Mouse (Mus musculus) limb, embryonic 14.5 days (tissue): ENCODE data around the gene Ugt2b34. TPM values are rescaled to one million over a fixed set of nuclear protein-coding genes. Genes with fewer than 3 reads are reported as not detected.
"Not testable (repeated sequence)": the region's sequence is repeated elsewhere in the genome, so short reads cannot be mapped to it uniquely, and the experiment has no call there.

ENCODE experiments used
- ATAC-seq: fragments of 200-750 bp; cut with Nextera tagmentation; 2 replicates; pipeline ENCODE4 v1.8.0; 2017; ENCODE audit warnings: low read depth, moderate number of reproducible peaks, moderate TSS enrichment; ENCODE audit not compliant: low FRiP score
- DNase-seq: peaks from one replicate; pipeline ENCODE4 v3.0.0-alpha.2; 2015; ENCODE audit warnings: low spot score
- H3K27ac ChIP-seq: fragments of 300-500 bp; sonication (generic); replicated peaks from 2 replicates; pipeline ENCODE4 v1.5.1; 2014; ENCODE audit warnings: low read depth, mild to moderate bottlenecking, low read length, moderate library complexity, mixed read lengths
- H3K27me3 ChIP-seq: fragments of 300-500 bp; sonication (generic); 2 replicates; pipeline ENCODE4 v1.6.1; 2014; ENCODE audit warnings: low read length, mixed read lengths; ENCODE audit not compliant: control insufficient read depth, insufficient read depth
- H3K36me3 ChIP-seq: fragments of 300-500 bp; sonication (generic); 2 replicates; pipeline ENCODE4 v1.6.1; 2014; ENCODE audit warnings: mild to moderate bottlenecking, low read length, moderate library complexity, mixed read lengths; ENCODE audit not compliant: control insufficient read depth, insufficient read depth
- H3K4me1 ChIP-seq: fragments of 300-500 bp; sonication (generic); 2 replicates; pipeline ENCODE4 v1.6.1; 2014; ENCODE audit warnings: antibody characterized with exemption, low read length, mixed read lengths; ENCODE audit not compliant: control insufficient read depth, insufficient read depth
- H3K4me2 ChIP-seq: fragments of 300-500 bp; sonication (generic); replicated peaks from 2 replicates; pipeline ENCODE4 v1.6.1; 2014; ENCODE audit warnings: low read depth, mild to moderate bottlenecking, low read length, moderate library complexity; ENCODE audit not compliant: severe bottlenecking
- H3K4me3 ChIP-seq: fragments of 300-500 bp; sonication (generic); replicated peaks from 2 replicates; pipeline ENCODE4 v1.5.1; 2014; ENCODE audit warnings: low read length
- H3K9ac ChIP-seq: fragments of 300-500 bp; sonication (generic); 2 replicates; pipeline ENCODE4 v1.6.1; 2014; ENCODE audit warnings: mild to moderate bottlenecking, low read depth, low read length, moderate library complexity; ENCODE audit not compliant: severe bottlenecking
- H3K9me3 ChIP-seq: fragments of 300-500 bp; sonication (generic); 2 replicates; pipeline ENCODE4 v1.6.1; 2016; ENCODE audit warnings: low read length; ENCODE audit not compliant: control insufficient read depth
- POLR2A ChIP-seq: fragments of 200-500 bp; IDR thresholded peaks from 2 replicates; pipeline ENCODE4 v1.8.0; 2012; ENCODE audit warnings: inconsistent platforms, mild to moderate bottlenecking, moderate library complexity, borderline replicate concordance; ENCODE audit not compliant: insufficient read depth, insufficient read length; ENCODE audit errors: extremely low read depth
- WGBS: fragments of 180-500 bp; shearing (Covaris S2); extraction: QIAGEN DNeasy Blood & Tissue Kit; methylation state at CpG from one replicate; pipeline ENCODE4 v1.1.7; 2014; 5-methylcytosine and 5-hydroxymethylcytosine counted together
- polyA plus RNA-seq, 2 experiments: library from polyadenylated mRNA; depleted of rRNA in 1 of 2; stranded (reverse) in 1 of 2; unstranded in 1 of 2; fragments of >200 nt; fragmentation: Nextera tagmentation in 1 of 2; extraction: Ambion mirVana in 1 of 2; gene quantifications; 2 replicates each; pipeline versions ENCODE4 v1.2.1 to v1.2.3; 2012 to 2014

The Ugt2b34 gene
- polyA plus RNA-seq, 2 experiments: 0.05 TPM; not detected in 1

DNA sequence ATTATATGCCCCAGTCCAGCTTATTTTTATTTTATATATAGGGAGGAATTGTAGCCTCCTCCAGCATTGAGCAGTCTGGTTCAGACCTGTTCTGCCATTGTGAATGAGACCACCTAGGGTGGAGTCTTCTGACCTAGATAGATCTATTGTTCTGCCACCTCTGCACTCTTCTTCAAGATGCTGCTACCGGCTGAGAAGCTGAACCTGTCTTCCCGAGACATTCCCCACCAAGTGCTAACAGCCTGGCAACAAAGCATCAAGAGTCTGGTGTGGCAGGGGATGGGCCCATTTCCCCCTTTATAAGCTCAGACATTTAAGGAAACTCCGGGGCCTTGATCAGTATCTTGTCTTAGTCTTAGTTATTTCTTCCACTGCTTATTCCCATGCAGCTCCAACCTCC, 48.4 kb downstream of the Ugt2b34 start:
- ATAC-seq (no peak), DNase-seq (no peak)
- WGBS: 40% methylated on average over 3 of the region's 3 CpGs

DNA sequence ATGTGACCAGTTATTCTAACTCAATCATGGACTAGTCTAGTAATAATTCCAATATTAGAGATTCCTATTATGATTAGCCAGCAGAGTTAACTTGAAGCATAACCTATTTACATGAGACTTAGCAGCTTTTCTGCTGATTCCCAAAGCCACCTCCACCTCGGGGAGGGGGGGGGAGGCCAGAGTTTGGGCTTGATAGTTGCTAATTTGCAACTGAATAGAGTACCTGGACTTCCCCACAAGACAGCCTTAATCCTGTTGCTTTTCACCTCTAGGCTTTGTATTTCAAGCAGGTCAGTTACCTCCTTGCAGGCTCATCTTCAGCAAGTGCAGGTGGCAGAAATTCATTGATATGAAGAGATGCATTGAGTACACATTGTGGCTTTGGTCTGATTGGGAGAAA, 49.1 kb downstream of the Ugt2b34 start:
- DNase-seq: no peak
- Histone ChIP-seq H3K4me2 (no peak overlapping the region), H3K4me3 (no peak overlapping the region), H3K27ac (no peak overlapping the region), H3K27me3 (no peaks in the 10 kb centered on the region), H3K4me1 (no peaks in the 10 kb centered on the region), H3K9ac (no peak overlapping the region), H3K36me3 (no peaks in the 10 kb centered on the region), H3K9me3 (no peaks in the 10 kb centered on the region)
- TF ChIP-seq POLR2A: no peak
- ATAC-seq: no peak
- 30% methylated on average over 1 of the region's 1 CpGs for WGBS

More for the DNA sequence above, 48.4 kb downstream of the Ugt2b34 start:
- Histone ChIP-seq H3K36me3 (no peaks in the 10 kb centered on the region), H3K4me3 (no peak overlapping the region), H3K27ac (no peak overlapping the region), H3K9me3 (no peaks in the 10 kb centered on the region), H3K4me1 (no peaks in the 10 kb centered on the region), H3K4me2 (no peak overlapping the region), H3K27me3 (no peaks in the 10 kb centered on the region), H3K9ac (no peak overlapping the region)
- TF ChIP-seq POLR2A: no peak

DNA sequence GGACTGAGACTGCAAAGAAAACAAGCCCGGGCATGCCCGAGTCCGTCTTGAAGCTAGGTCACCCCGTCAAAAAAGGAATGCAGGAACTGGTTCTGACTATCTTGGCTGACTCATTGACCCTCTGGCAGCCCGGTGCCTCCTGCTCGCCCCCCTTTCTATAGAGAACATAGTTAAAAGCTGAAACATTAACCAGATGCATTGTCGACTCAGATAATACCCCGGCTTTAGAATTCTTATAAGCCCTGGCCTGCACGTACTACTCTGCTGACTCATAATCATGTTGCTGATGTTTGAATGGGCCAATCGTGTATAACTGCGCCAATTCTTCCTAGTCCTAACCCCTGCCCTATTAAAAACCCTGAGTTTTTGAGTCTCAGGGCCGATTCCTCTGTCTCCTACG, 50.2 kb downstream of the Ugt2b34 start:
- not testable (repeated sequence) for H3K4me2 ChIP-seq, H3K4me3 ChIP-seq, H3K27me3 ChIP-seq, H3K4me1 ChIP-seq, H3K36me3 ChIP-seq, H3K9ac ChIP-seq, ATAC-seq, H3K27ac ChIP-seq, DNase-seq, H3K9me3 ChIP-seq
- WGBS: 74% methylated on average over 13 of the region's 13 CpGs

DNA sequence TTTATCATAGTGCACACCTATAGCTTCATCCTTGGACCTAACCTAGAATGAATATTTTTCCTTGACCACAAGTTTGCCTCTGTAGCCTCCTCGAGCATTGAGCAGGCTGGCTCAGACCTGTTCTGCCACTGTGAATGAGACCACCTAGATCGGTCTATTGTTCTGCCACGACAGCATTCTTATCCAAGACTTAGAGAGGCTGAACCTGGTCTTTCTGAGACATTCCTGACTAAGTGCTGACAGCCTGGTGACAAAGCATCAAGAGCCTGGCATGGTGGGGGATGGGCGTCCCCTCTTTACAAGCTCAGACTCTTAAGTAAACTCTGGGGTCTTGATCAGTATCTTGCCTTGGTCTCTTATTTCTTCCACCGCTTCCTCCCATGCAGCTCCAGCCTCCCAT, 55.1 kb downstream of the Ugt2b34 start:
- WGBS: 60% methylated on average over 5 of the region's 5 CpGs
- Histone ChIP-seq H3K9ac (no peak overlapping the region), H3K27me3 (no peaks in the 10 kb centered on the region), H3K4me2 (no peak overlapping the region), H3K27ac (no peak overlapping the region), H3K9me3 (no peaks in the 10 kb centered on the region), H3K4me3 (no peak overlapping the region), H3K4me1 (no peaks in the 10 kb centered on the region), H3K36me3 (no peaks in the 10 kb centered on the region)
- no peak for TF ChIP-seq POLR2A
- no peak for ATAC-seq
- DNase-seq: no peak

DNA sequence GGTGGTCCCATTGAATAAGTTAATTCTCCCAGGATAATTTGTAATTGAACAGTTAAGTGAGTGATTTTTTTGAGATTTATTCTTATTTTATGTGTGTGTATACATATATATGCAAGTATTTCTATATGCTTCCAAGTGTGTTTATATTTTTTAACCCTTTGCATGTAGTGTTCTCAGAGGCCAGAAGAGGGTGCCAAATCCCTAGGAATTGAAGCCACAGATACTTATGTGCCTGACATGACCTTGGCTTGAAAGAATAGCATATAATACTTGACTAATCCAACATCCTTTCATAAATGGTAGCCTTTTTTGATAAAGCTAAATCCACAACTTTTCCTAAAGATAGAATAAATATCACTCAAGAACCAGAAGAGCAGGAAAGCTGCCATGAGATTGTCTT, 56.6 kb downstream of the Ugt2b34 start:
- DNase-seq: peak; percentile 17

DNA sequence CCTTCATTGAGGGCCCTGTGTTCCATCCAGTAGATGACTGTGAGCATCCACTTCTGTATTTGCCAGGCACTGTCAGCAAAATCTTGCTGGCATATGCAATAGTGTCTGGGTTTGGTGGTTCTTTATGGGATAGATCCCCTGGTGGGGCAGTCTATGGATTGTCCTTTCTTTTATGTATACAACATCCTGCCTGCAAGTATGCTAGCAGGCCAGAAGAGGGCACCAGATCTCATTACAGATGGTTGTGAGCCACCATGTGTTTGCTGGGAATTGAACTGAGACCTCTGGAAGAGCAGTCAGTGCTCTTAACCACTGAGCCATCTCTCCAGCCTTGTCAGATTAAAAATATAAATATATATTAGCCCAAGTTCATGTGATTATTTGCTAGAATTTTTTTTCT, 65.5 kb downstream of the Ugt2b34 start:
- H3K9ac ChIP-seq, H3K27me3 ChIP-seq, H3K4me3 ChIP-seq, H3K27ac ChIP-seq, H3K4me2 ChIP-seq, H3K9me3 ChIP-seq, H3K4me1 ChIP-seq, ATAC-seq, H3K36me3 ChIP-seq, DNase-seq: not testable (repeated sequence)

More for the DNA sequence above, 56.6 kb downstream of the Ugt2b34 start:
- no peak for ATAC-seq
- Histone ChIP-seq H3K36me3 (no peaks in the 10 kb centered on the region), H3K9ac (no peak overlapping the region), H3K27ac (no peak overlapping the region), H3K27me3 (no peaks in the 10 kb centered on the region), H3K4me2 (no peak overlapping the region), H3K4me3 (no peak overlapping the region), H3K4me1 (no peaks in the 10 kb centered on the region), H3K9me3 (no peaks in the 10 kb centered on the region)
- TF ChIP-seq POLR2A: no peak
